Mouse (Mus musculus) liver, embryonic 14.5 days (tissue): ENCODE data around the gene Rufy4.

Experiments used
- CTCF ChIP-seq: IDR thresholded peaks from 2 replicates; pipeline ENCODE4 v1.5.1; 2016; ENCODE audit warnings: antibody characterized with exemption, low read depth, control low read depth
- EP300 ChIP-seq: IDR thresholded peaks from 2 replicates; pipeline ENCODE4 v1.6.1; 2016; ENCODE audit warnings: antibody characterized with exemption, low read depth

GRCm38 (mm10) chr1:74141781-74142180, 16.4 kb downstream of the Rufy4 start:
- TF ChIP-seq EP300 (no peak), CTCF (no peak)
